Mouse (Mus musculus) heart, adult 2 months (tissue): ENCODE measurements around the gene Tomm6.

Experiments used
- CTCF ChIP-seq: fragments of 200-600 bp; IDR thresholded peaks from 2 replicates; pipeline ENCODE4 v1.8.1; 2022; ENCODE audit warnings: antibody characterized with exemption, mild to moderate bottlenecking, moderate library complexity
- EP300 ChIP-seq: fragments of 200-500 bp; IDR thresholded peaks from 2 replicates; pipeline ENCODE4 v1.6.1; 2011; ENCODE audit warnings: low read depth, low read length, control low read depth; ENCODE audit not compliant: insufficient read depth
- POLR2A ChIP-seq: fragments of 200-500 bp; IDR thresholded peaks from 2 replicates; pipeline ENCODE4 v1.6.1; 2011; ENCODE audit warnings: mild to moderate bottlenecking, low read depth, low read length, control low read depth; ENCODE audit not compliant: insufficient read depth

DNA sequence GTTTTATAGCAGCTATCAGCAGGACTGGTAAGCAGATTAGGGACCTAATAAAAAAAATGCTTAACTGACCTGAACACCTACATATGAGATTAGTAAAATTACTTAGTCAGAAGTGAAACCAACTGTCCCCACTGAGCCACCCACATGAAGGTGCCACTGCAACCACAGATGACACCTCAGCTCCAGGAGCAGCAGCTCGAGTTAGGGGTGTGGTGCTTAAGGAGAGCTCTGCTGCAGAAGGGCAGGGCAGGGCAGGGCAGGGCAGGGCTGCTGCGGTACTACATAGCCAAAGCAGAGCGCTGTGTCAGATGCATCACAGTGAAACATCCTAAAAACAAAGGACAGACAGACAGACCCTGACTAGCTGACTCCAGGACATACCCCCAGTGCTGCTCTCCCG lies 5.3 kb downstream of the Tomm6 start:
- TF ChIP-seq CTCF (no peak), EP300 (no peak), POLR2A (no peak)
